Mouse (Mus musculus) naive thymus-derived CD4-positive, alpha-beta T cell, adult 2 months (primary cell): ENCODE data around the gene Vdr.
A peak's percentile ranks its signal among the peaks of the same experiment; 100 is the strongest.

Experiments
- DNase-seq: peaks from one replicate; pipeline ENCODE4 v3.0.0-alpha.2; 2011; ENCODE audit warnings: low read depth

Vdr gene

DNA sequence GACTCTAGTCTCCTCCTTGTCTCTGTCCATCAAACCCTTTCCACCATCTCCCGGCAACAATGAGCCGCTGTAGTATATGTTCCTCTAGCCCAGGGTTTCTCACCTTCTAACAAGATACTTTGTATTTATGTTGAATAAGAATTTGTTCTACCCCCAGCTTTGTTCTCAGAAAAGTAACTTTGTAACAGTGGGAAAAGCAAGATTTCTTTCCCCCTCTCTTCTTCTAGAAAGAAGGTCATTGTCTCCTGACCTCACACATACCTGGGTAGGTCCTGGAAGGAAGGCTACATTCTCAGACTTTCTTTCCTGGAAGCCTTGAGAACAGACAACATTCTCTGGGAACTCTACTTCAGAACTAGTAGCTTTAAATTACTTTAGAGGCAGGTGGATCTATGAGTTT lies at the start of gene Vdr:
Gene Vdr (minus strand): TSS at position 101 of the 400 bp plus-strand sequence.
- DNase-seq = no peak

DNA sequence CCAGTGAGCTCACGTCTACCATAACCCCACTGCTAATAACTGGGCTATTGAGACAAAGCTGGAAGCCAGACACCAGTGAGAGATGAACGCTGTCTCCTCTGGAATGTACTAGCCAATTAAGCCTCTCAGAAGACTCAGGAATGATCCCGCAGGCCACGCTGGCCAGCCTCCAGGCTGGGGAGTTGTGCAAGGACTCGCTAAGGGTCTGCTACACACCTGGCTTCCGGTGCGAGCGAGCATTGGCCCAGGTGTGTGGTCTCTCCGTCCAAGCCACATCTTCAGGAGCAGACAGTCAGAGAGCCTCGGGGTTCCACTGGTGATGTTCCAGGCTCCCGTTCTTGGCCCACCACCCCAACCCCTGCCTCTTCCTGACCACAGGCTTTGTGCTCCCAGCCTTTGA lies 46.0 kb upstream of the Vdr start:
- DNase-seq = no peak

DNA sequence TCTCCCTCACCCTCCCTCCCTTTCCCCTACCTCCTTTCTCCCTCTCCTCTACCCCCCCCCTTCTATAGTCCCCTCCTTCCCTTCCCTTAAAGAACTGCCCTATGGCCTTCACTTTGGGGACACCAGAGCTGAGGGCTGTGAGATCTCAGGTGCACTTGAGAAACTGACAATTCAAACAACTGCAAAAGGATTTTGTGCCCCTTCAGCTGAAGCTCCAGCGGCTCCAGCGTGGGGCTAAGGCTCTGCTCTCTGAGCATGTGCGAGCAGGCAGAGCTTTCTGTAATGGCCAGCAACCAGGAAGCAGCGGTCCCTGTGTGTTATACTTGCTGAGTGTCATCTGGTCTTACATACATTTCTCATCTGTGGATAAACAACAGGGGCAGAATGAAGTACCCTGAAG lies 45.3 kb upstream of the Vdr start:
- DNase-seq = no peak

DNA sequence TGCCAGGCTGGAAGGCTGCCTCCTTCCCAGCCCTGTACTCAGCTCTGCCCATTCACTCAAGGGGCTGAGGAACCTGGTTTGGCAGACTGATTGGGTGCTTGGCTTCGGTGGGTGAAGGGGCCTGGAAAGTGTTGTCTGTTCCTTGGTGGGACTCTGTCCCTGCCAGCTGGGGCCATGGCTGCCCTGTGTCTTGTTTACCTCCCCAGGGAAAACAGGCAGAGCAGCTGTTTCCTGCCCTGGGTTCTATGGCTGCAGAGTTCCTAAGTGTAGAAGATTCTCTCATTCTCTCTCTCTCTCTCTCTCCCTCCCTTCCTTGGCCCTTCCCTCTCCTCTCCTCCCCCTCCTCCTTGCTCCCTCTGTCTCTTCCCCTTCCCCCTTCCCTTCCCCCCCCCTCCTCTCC lies 44.9 kb upstream of the Vdr start:
- DNase-seq = no peak

DNA sequence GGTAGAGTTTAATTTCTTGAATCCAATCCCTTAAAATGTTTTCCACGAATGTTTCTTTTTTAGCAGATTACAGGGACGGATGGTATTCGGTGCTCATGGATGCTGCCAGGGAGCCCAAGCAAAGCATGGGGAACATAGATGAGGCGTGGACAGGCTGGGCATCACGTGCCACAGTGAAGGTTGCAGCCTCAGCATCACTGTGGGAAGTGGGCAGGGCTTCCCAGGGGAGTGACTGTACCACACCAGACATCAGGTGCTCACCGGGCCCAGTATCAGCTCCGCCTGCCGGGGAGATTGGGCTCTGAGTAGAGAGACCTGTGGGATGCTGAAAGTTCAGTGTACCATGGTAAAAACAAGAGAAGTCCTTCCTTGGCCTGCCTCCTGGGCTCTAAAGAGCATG lies 44.2 kb upstream of the Vdr start:
- DNase-seq = no peak

DNA sequence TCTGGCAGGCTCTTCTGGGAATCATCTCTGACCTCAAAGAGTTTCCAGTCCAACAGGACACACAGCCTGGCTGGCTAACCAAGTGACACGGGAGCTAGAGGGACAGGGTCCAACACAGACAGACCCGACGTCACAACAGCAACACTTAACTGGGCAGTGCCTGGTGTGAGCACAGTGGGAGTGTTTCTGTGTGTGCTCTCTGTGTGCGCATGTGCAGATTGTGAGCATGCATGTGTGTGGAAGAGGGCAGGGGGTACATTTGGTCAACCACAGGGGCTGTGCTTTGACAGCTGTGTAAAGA lies 42.4 kb upstream of the Vdr start:
- DNase-seq = no peak

DNA sequence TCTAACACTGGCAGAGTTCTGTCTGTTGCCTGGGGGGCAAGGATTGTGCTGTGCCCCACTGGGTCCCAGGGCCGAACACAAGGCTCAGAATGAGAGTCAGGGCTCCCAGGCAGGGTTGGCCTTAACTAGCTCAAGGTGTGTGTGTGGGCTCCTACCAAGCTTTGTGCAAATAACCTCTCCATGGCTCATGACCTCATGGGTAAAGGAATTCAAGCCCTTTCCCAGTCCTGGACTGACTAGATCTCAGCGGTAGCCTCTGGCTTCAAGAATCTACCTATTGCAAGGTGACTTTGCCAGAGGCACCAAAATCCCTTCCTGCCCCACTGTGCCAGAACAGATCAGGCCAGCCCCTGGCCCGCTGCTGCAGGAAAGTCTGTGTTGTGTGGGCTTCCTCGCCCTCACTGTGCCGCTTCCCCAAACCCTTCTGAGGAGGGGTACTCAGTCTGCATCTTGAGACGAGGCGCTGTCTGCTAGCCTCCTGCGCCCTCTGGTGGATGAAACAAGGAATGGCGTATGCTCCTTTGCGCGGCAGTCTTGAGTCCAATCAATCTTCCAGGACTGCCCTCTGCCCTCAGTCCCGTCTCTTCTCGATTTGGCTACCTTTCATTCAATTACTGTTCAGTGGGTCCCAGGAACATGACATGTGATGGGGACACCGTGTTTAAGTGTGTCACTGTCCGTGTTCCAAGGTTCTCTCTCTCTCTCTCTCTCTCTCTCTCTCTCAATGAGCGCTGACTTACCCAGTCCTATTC lies 41.9 kb upstream of the Vdr start:
- peak; percentile 84 for DNase-seq

DNA sequence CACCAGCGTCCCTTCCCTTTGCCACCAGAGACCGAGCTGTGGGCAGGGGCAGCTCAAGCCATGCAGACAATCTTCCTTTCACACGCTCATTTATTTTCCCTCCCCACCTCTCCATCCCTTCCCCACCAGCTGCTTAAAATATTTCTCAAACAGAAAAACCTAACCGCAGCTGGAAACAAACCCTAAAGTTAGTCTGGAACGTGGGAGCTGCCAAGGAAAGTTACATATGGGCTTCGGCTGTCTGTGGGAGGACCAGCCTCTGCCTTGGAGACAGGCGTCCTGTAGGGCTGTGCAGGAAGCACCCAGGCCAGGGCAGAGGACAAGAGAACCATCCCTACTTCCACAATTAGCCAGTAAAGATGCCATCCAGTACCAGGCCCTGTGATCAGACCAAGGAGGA lies 39.8 kb upstream of the Vdr start:
- no peak for DNase-seq

DNA sequence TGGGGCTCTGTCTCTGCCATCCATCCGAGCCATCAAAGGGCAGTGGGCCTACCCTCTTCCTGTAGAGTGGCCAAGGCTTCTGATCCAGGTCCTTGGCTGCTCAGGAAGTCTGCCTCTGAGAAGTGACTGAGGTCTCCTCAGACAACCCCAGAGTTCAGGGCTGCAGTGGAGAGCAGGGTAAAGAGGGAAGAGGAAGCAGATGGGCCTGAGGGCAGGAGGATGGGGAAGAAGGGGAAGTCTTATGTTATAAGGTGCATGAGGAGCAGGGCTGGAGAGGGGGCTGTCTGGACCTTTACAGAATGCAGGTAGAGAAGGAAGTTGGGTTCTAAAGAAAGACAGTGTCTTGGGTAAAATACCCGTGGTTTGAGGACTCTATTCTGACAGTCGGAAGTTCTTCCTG lies 39.3 kb upstream of the Vdr start:
- no peak for DNase-seq

DNA sequence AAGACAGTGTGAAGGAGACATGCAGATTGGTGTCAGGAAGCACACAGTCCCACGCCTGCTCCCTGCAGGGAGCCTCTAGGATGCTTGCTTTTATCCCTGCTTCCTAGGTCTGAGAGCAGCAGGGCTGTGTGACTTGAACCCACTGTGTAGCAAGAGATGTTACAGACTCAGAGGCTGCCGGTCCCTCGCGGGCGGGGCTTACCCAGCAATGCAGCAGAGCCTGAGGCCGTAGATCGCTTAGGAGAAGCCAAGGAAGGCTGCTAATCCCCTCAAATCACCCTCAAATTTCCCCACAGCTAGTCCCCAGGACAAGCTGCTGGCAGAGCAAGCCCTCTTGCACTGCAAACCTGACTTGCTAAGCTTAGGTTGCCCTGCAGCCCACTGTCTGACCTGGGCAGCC lies 38.3 kb upstream of the Vdr start:
- DNase-seq = no peak

DNA sequence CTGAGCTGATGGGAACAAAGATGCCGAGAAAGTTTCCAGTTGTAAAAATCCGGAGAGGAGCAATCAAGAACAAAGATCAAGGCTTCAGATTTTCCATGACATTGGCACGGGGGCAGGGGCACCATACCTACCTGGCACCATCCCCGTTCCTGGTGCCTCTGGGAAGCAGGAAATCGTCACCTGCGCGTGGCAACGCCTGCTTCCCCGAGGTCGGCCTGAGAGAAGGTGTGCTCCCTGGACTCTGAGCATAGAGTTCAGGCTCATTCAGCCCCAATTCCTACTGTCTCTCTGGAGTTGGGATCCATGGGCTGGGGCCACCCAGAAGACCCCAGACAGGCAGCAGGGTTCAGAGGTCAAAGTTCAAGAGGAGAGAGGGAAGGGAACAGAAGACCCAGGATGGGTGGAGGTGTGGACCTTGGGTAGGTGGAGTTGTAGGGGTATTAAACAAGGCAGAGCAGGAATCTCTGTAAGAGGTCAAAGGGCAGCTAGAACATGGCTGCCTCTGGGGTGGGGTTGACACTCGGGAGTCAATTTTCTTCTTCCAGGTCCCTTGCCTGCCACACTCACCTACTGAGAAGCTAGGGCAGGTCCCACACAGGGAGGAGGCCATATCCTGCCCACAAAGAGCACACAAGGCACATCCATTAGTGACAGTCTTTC lies 35.4 kb upstream of the Vdr start:
- no peak for DNase-seq

DNA sequence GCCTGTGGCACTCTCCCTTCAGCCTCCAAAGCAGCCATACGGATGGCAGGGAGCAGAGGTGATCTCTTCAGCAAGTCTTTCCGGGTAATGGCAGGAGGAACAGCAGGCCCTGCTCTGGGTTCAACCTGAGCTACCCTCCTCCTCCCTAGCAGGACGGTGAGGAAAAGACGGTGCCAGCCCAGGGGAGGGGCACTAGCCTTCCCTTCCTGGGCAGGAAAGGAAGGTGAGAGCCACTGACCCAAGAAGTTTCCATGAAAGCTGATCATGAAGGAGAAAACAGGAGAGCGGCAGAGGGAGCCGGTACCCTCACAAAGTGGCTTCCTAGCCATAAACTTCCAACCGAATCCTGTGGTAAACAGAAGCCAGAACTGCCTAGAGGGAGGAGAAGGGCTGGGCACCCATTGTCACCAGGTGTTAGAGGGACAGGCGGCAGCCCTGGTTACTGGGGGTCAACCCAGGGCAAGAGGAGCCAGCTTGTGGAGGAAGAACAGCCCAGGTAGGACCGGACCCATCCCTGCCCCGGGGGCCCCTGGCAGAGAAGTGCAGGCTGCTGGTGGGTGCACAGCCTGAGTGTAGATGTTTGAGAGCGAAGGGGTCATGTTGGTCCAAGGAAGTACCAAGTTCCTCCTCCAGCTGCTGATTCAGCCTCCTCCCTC lies 34.6 kb upstream of the Vdr start:
- DNase-seq = no peak

DNA sequence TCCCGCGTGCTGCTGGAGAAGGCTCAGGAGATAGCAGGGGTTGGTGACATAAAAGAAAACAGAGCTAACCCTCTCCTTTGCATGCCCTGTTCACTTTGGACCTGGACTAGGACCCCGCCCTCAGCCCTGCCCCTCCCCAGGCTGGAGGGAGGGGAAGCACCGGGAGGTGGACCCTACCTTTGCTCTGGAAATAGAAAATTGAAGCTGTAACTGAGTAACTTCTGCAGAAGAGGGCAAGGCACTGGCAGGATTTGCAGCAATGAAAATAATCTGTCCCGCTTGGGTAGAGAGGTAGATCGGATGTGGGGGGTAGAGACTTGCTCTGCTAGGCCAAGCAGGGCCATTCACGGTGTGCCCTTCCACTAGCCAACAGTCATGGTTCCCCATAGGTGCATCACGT lies 32.9 kb upstream of the Vdr start:
- DNase-seq = no peak

DNA sequence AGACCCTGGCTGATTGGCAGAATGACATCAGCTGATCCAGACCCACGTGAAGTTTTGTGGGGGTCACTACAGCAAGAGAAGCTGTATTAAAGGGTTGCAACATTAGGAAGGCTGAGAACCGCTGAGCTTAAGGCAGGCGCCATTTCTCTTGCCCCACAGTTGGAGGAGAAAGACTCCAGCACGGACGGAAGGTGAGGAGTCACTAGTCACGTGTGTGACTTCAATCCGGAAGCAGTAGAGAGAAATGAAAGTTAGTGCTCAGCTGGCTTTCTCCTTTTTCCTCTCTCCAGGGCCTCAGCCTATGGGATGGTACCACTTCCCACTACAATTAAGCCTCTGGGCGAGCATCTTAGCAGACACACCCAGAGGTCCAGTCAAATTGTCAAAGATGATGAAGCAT lies 32.1 kb upstream of the Vdr start:
- DNase-seq = no peak

DNA sequence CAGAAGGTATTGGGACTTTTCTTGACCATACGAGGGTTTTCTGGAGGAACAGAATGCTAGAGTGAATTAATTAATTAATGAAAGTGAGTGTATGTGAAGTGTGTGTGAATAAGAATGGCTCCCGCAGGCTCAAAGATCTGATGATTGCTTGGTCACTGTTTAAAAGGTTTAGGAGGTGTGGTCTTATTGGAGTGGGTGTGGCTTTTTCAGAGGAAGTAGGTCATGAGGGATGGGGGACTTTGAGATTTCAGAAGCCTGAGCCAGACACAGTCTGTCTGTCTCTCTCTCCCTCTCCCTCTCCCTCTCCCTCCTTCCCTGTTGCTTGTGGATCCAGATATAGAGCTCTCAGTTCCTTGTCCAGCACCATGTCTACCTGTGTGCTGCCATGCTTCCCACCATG lies 30.9 kb upstream of the Vdr start:
- no peak for DNase-seq

DNA sequence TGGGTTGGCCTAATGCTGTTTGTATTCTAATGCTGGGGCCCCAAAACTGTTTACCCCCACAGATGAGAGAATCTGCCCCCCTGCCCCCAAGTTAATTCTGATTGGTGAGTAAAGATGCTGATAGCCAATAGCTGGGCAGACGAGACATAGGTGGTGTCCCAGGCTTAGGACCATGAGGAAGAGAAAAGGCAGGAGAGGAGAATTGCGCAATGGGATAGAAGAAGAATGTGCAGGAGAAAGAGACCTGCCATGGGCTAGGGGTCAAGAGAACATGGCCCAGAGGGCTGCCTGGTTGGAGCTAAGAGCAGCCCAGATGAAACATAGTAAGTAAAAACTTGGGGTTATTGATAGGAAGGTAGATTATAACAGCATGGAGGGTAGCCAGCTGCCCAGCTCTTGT lies 29.7 kb upstream of the Vdr start:
- no peak for DNase-seq

DNA sequence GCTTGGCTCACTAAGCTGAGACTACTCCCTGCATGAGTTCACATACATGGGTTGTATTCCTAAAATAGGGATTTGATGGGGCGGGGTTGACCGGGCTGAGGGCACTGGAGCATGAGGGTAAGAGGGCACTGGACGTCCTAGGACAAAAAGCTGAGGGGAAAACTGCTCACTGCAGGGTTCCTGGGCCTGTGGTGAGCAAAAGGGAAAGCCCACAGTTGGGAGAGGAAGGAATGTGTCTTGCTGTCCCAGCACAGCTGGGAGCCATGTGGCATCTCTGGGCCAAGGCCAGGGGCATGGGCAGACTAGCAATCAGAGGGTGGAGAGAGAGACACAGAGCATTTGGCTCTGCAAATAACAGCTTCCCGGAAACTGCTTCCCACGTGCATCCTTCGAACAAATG lies 28.1 kb upstream of the Vdr start:
- no peak for DNase-seq

DNA sequence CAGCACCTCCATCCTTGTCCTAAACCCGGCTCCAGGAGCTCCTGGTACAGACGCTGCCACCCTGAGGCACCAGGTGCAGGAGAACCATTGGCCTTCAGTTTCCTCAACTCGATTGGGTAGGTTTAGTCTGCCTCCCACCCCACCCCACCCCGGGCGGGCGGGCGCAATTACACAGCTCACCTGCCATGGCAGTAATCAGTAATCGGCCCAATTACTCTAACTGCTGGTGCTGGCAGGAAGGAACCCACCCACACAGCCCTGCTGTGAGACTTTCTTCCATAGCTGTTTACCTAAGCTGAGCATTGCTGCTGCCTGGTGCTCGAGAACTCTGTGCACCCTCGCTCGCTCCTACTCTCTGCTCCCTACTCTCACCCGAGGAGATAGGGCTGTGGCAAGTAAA lies 22.0 kb upstream of the Vdr start:
- no peak for DNase-seq

DNA sequence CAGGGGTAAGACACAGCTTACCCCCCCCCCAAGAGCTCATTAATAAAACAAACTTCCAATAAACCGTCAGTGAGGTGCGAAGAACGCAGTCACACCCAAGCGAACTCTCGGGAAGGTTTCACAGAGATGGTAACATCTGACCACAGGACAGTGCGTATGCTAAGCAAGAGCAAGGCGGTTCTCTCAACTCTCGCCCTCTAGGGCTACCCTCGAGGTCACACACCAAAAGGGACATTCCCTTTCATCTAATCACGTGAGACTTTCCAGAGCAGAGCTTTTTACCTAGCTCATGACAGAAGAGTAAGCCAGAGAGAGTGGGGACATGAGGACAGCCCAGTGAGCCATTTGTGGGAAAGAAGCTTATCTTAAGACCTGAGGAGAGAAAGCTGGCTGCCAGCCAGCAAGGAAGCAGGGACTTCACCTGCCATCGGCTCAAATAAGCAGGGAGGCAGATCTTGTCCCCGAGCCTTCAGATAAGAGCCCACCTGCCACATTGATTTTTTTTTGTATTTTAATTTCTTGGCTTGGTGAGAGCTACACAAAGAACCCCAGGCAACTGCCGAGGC lies 18.9 kb upstream of the Vdr start:
- DNase-seq = no peak

DNA sequence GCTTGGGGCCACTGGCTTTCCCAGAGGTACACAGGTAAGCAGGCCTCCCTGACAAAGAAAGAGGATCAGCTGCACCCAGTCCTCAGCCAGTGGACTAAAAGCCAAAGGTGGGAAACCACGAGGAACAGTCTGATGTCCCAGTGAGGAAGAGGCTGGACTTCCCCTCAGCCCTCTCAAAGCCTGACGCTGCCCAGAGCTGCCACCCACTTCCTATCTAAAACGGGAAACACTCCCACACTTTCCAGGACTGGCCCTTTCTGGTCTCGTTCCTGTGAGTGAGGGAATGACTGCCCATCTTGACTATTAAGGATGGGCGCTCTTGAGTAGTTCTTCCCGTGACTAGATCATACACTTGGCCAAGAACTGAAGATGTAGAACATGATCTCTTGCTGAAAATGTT lies 17.4 kb upstream of the Vdr start:
- no peak for DNase-seq

DNA sequence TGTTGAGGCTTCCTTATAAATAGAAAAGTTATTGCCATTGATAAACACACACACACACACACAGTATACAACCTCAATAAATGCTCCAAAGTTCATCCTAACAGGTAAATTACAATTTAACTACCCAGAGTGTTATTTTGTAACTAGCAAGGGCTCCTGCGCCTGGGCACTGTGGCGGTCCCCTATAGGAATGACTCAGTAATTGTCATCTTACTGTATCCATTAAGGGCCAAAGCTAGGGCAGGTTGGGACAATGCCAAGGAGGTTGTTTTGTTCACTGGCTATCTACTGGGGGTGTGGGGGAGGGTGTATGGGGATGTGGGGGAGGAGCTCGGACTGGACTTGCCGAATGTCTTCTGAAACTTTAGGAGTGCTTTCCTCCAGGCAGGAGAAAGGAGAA lies 16.6 kb upstream of the Vdr start:
- DNase-seq = no peak

DNA sequence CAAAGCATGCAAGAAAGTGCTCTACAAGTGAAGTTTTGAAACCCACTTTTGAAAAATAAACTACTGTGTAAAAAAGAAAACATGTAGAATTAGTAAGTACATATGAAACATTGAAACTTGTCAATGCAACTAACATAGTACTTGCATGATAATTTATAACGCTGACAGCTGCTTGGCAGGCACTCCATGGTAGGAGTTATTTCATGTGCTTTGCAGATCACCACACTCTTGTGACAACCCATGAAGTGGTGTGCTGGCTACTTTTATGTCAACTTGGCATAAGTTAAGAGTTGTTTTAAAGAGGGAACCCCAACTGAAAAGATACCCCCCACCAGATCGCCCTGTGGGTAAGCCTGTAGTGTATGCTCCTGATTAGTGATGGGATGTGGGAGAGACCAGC lies 12.0 kb upstream of the Vdr start:
- DNase-seq = no peak

DNA sequence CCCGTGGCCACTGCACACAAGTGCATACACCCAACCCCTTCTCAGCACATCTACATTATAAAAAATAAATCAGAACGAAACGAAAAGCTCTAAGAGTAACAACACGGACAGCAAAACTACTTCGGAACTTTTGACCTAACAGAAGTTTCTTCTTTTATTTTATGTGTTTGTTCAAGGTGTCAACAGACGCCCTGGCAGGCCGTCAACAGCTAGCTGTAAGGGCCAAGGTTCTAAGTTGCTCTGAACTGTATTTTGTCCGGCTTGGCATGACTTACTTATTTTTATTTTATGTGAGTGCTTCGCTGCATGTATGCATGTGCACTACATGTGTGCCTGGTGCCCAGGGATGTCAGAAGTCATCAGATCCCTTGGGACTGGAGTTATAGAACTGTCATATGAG lies 11.4 kb upstream of the Vdr start:
- DNase-seq = no peak

DNA sequence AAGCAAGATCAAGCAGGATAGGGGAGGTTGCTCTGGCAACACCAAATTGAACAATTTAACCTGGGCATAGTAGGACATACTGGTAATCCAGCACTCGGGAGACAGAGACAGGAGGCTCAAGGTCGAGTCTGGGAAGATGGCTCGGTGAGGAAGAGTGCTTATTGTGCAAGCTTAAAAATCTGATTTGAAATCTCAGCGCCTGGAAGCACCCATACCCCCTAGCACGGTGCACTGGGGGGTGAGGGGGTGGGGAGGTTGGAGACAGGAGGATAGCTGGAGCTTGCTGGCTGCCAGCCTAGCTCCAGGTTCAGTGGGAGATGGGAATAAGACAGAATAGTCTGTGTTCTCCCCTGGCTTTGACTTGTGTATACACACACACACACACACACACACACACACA lies 9.9 kb upstream of the Vdr start:
- DNase-seq = no peak
